Comparison of ENCODE assay signal across 17 mouse cellular contexts in the genomic region with DNA sequence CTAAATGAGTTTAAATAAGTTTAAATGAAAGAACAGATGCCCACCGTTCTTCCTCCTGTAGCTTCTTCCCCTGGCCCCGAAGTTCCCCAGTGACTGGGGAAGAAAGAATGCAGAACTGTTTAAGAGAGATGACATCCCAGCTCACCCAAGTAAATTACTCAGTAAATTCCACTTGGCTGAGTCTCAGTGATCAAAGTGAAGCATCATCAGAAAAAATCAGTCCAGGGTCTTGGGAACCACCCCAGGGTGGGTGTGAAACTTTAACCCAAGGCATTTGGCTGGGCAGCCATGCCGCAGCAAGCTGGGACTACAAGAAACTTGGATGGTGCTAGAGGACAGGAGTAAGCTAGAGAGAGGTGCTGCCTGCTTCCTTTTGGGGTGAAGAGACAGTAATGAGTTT.
"Had no signal": no experiment of that assay in that cellular context is flagged by ENCODE, and none has a peak within 500 bp of the region (broad histone marks: within the 10 kb centered on the region; RNA-seq: fewer than 3 reads in every experiment).

No protein-coding gene starts in this region.

- H3K4me1 ChIP-seq: liver, embryonic 13.5 days had no signal

- H3K9ac ChIP-seq: liver, embryonic 13.5 days; stomach, embryonic 15.5 days had no signal

- H3K9me3 ChIP-seq: liver, embryonic 13.5 days; stomach, embryonic 15.5 days had no signal

- H3K4me3 ChIP-seq: layer of hippocampus, adult 2 months; left cerebral cortex, adult 2 months; liver, embryonic 13.5 days; stomach, embryonic 15.5 days had no signal

- H3K36me3 ChIP-seq: liver, embryonic 13.5 days; stomach, embryonic 15.5 days had no signal

- ATAC-seq: intestine, postnatal 0 days had no signal

- H3K27me3 ChIP-seq: liver, embryonic 13.5 days; stomach, embryonic 15.5 days had no signal

- DNase-seq: kidney, adult 2 months; layer of hippocampus, adult 9-11 months; liver, embryonic 13.5 days; lung, adult 2 months; lung, postnatal 14 days; lung, postnatal 4 days; midbrain, embryonic 14.5 days; right cerebral cortex, adult 18-20 months; right cerebral cortex, postnatal 14 days; spleen, adult 18-20 months; thymus, postnatal 25 days had no signal

- H3K27ac ChIP-seq: kidney, postnatal 0 days; layer of hippocampus, adult 2 months; left cerebral cortex, adult 2 months; liver, embryonic 13.5 days; stomach, embryonic 15.5 days had no signal

- H3K4me2 ChIP-seq: liver, embryonic 13.5 days; midbrain, embryonic 11.5 days; stomach, embryonic 15.5 days had no signal
